Mouse (Mus musculus) liver, adult (tissue): ENCODE results near the gene 2610301B20Rik.

ENCODE experiments used
- GATA4 ChIP-seq: IDR thresholded peaks from 2 replicates; pipeline ENCODE4 v1.6.1; 2014; ENCODE audit warnings: mild to moderate bottlenecking, low read length; ENCODE audit not compliant: insufficient replicate concordance

Gene 2610301B20Rik

DNA sequence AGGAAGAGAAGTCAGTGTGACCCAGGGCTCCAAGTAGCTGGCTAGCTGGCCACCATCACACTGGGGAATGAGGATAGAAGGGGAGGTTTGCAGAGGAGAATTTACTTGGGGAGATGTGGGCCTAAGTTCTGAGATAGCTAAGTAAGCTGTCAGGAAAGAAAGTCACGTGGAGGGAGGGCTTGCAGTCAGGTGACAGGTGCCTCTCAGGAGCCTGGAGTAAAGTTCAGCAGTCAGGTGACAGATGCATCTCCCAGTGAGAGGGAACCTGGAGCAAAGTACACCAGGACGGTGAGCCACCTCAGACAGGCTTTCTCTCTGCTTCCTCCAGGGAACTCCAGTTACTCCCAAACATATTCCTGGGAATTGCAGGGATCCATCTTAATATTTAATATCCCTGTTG is 49.8 kb downstream of the 2610301B20Rik start:
- TF ChIP-seq GATA4, result no peak

DNA sequence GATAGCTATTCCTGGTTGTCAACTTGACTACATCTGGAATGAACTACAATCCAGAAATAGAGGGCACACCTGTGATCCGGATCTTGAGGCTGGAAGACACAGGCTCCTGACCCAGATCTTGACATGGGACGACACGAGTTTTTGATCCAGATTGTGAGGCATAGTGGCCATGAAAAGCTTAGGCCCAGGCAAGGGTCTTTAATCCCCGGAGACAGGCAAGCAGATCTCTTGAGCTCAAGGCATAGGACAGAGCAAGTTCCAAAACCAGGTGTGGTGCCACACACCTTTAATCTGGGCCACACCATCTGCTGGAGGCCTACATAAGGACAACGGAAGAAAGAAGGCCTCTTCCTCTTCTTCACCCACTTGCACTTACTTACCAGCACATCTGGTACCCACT is 50.2 kb downstream of the 2610301B20Rik start:
- no peak for TF ChIP-seq GATA4

GRCm38 (mm10) chr4:10926416-10926815 is 52.1 kb downstream of the 2610301B20Rik start:
- TF ChIP-seq GATA4, result 0 out of 2 replicates have a peak, but pooled peaks have one; percentile 2

DNA sequence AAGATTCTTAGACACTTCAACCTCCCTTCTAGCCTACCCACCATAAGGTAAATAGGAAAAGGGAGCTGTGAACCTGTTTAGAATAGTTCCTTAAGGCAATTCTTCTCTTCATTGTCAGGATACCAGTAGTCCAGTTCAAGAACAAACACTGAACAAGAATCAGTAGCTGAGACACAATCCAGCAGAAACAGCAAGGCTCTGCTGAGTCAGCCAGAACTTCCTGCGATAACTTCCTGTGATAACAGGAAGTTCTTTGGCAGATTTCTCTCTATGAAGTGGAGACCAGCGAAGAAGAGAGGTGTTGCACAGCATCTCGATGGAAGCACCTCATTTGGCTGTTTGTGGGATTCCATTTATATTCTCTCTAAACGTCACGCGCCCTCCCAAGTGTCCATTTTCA is 53.9 kb downstream of the 2610301B20Rik start:
- TF ChIP-seq GATA4, result no peak

GRCm38 (mm10) chr4:10929726-10930125 is 55.4 kb downstream of the 2610301B20Rik start:
- no peak for TF ChIP-seq GATA4

GRCm38 (mm10) chr4:10931040-10931439 is 56.7 kb downstream of the 2610301B20Rik start:
- no peak for TF ChIP-seq GATA4

- no peak for TF ChIP-seq GATA4
These were observed 57.9 kb downstream of the 2610301B20Rik start for GRCm38 (mm10) chr4:10932091-10932745.

GRCm38 (mm10) chr4:10932782-10933181 is 58.5 kb downstream of the 2610301B20Rik start:
- no peak for TF ChIP-seq GATA4

DNA sequence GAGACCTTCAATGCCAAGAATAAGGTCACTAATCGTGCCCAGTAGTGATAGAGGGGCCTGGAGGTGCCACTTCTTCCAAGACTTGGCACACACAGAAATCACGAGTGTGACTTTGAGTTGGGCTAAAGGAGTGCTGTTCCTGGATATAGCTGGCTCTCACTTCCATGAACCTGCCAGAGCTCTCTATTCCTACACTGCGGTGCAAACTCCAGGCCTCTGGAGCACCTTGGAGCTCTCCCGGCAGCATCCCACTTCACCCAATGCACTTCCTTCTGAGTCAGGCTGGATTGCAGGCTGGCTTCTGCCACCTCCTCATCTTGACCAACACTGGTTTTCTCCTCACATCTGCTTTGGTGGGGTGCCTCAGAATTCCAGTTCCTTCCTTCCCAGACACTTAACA is 62.5 kb downstream of the 2610301B20Rik start:
- no peak for TF ChIP-seq GATA4
